Mouse (Mus musculus): ENCODE measurements around the gene Msi2. TPM values are rescaled to one million over a fixed set of nuclear protein-coding genes. Genes with fewer than 3 reads are reported as not detected.
A peak's percentile ranks its signal among the peaks of the same experiment; 100 is the strongest.

Gene Msi2
- total RNA-seq, 2 experiments from 2014 or later, result 192 TPM

GRCm38 (mm10) chr11:88528522-88529101, 189.7 kb downstream of the Msi2 start:
- intact Hi-C loops (cut with DNase I), result loop anchor here (2.0 kb wide), 1 partner anchor 22 kb away; no protein-coding TSS in a partner anchor
- DNase-seq, result peak; percentile 46 to 54

GRCm38 (mm10) chr11:88526711-88527110, 191.6 kb downstream of the Msi2 start:
- intact Hi-C loops (cut with DNase I), result no loop called here
- no peak for DNase-seq

- peak; percentile 70 to 77 for DNase-seq
- intact Hi-C loops (cut with DNase I), result no loop called here
Measured at GRCm38 (mm10) chr11:88524790-88525575, 193.3 kb downstream of the Msi2 start.

- no peak for DNase-seq
- intact Hi-C loops (cut with DNase I), result no loop called here
Measured at GRCm38 (mm10) chr11:88524437-88524789, 193.9 kb downstream of the Msi2 start.

GRCm38 (mm10) chr11:88523921-88524320, 194.4 kb downstream of the Msi2 start:
- peak; percentile 70 to 79 for DNase-seq
- intact Hi-C loops (cut with DNase I), result loop anchor here (2.0 kb wide), 1 partner anchor 35 kb away; no protein-coding TSS in a partner anchor

DNA sequence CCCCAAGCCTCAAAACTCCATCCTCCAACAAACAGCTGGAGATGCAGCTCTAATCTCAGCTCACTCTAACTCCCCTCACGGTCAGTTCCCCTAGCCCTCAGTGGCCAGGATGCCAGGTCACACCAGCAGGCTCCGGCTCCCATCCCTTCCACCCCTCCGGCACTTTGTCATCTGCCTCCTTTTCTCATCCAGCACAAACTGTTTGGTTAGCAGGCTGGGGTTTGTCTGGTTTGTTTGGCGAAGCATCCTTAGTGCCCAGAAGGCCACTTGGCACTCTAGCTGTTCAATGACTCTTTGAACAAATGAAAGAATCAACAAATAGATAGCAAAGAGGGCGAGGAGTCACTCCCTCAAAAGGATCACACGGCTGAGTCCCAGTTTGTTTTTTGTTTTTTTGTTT, 194.8 kb downstream of the Msi2 start:
- DNase-seq, result peak; percentile 29 to 31
- intact Hi-C loops (cut with DNase I), result loop anchor here (2.0 kb wide), 1 partner anchor 35 kb away; no protein-coding TSS in a partner anchor

DNA sequence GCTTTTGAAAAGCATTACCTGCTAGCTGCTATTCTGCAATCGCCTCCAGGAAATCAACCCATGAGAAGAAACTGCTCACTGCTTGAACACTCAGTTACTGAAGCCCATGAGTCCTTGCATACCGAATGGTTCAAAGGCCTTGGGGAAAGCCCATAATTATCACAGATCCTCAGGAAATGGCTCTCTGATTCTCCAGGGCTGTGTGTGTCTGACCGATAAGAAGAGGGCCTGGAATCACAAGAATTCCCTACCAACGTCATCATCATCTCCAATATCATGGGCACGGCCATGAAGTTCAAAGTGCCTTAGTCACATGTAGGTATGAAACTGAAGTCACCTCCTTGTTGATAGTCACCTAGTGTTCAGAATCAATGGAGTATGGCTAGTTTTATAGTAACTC, 196.2 kb downstream of the Msi2 start:
- no peak for DNase-seq
- intact Hi-C loops (cut with DNase I), result loop anchor here (2.0 kb wide), 1 partner anchor 33 kb away; no protein-coding TSS in a partner anchor

- no peak for DNase-seq
Measured at GRCm38 (mm10) chr11:88520951-88521730, 197.2 kb downstream of the Msi2 start.

DNA sequence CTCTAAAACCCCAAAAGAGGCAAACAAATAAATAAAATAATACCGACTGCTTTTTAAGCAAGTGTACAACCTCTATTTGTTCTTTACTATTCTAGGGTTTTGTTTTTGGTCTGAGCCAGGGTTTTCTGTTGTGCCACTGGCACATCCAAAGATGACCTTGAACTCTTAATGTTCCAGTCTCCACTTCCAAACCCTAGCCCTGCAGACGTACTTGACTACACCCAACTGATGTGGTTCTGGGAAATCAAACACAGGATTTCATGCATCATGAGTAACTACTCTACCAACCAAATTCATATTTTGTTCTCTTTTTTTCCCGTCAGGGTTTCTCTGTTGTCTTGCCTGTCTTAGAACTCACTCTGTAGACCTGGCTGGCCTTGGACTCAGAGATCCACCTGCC, 200.0 kb downstream of the Msi2 start:
- intact Hi-C loops (cut with DNase I), result loop anchor here (1.0 kb wide), 1 partner anchor 16 kb away; no protein-coding TSS in a partner anchor
- no peak for DNase-seq

More at GRCm38 (mm10) chr11:88520951-88521730, 197.2 kb downstream of the Msi2 start:
- intact Hi-C loops (cut with DNase I), result no loop called here

DNA sequence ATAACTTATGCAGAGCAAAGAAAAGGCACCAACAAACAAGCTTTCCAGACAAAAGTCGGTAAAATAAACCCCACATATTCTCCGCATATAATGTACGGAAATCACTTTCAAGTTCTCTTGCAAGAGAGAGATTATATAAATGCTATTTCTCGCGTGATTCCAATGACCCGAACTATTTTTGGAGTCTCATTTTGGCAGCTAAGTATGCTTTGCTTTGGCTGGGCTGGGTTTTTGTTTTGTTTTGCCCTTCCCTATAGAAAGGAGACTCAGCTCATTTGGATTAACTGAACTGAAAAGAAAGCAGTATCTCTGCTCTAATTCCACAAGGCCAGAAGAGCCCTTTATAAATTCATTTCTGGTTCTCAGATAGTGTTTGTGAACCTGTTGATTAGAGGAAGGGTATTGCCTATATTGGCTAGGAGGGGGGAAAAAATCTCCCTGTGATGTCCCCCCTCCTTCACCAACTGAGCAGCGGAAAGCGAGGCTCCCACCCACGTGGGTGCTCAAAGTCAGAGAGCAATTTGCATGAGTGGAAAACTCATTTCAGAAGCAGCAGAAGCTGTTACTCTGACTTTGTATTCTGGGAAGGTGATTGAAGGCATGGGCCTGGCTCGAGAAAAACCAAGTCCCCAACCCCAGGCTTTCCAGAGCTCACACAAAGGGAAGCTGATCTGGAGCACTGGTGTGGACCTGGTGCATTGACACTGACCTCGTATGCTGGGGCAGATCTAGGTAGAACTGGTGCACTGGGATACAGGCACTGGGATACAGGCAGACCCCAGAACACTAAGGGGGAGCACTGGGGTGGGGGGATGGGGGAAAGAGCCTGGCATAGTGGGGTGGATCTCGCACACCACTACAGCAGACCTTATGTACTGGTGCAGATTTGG, 201.5 kb downstream of the Msi2 start:
- intact Hi-C loops (cut with DNase I), result no loop called here
- DNase-seq, result no peak

DNA sequence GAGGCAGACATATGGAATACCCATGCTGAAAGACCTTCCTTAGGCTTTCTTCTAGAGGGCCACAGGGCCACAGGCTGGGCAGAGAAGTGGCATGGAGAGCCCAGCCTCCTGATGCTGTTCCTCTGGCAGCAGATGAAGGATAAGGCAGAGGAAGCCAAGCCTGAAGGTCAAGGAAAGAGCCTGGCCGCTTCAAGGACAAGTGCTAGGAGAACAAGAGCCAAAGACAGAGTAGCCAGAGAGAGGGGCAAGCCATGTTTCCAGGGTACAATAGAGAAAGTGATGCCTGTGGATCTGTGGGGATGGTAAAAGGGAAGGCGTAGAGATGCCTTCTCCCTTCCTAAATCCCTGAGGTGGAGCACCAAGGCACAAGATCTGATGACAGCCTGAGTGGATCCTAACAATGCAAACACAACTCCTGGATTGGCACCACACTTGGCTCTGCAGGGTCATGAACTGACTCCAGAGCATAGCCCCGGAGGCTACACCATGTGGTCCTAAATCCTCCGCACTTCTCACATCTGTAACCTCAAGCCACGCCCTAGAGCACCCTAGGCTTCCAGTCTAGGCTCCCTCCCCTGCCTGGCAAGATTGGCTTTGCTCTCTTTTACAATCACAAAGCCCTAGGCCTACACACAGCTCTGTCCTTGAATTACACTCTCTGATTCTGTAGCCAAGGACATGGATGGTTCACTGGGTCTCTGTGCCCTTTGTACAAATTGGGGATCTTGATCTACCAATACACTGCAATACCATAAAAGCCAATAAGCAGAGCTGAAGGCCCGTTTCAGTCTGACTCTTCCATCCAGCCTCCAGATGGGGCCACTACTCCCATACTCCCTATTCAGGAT, 202.4 kb downstream of the Msi2 start:
- DNase-seq, result no peak
- intact Hi-C loops (cut with DNase I), result no loop called here

DNA sequence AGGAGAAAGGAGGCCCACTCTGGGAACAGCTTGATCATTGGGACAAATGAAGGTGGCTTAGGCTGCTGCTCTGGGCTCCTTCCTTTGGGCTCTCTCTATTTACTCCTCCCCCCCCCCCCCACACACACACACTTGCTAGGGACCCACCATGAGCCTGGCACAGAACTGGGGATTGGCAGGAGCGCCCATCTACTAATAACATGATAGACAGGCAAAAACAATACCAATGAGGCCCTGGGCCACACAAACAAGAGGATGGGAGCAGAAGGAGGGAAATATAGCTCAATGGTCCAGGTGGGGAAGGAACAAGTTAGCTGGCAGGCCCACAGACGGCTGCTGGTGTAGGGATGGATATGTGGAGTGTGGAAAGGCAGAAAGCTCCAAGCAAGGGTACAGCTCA, 203.0 kb downstream of the Msi2 start:
- no peak for DNase-seq
- intact Hi-C loops (cut with DNase I), result no loop called here

- no peak for DNase-seq
- intact Hi-C loops (cut with DNase I), result loop anchor here (5.0 kb wide), 1 partner anchor 38 kb away; no protein-coding TSS in a partner anchor
Measured at GRCm38 (mm10) chr11:88514151-88514926, 204.0 kb downstream of the Msi2 start.

GRCm38 (mm10) chr11:88512580-88512979, 205.7 kb downstream of the Msi2 start:
- DNase-seq, result peak; percentile 58 to 70
- intact Hi-C loops (cut with DNase I), result loop anchor here (5.0 kb wide), 1 partner anchor 40 kb away; no protein-coding TSS in a partner anchor

GRCm38 (mm10) chr11:88510282-88510850, 207.9 kb downstream of the Msi2 start:
- intact Hi-C loops (cut with DNase I), result loop anchor here (5.0 kb wide), 1 partner anchor 42 kb away; no protein-coding TSS in a partner anchor
- no peak for DNase-seq

GRCm38 (mm10) chr11:88509464-88509863, 208.8 kb downstream of the Msi2 start:
- intact Hi-C loops (cut with DNase I), result loop anchor here (10.0 kb wide), 1 partner anchor 455 kb away; no protein-coding TSS in a partner anchor
- no peak for DNase-seq

GRCm38 (mm10) chr11:88508133-88508532, 210.2 kb downstream of the Msi2 start:
- intact Hi-C loops (cut with DNase I), result loop anchor here (10.0 kb wide), 1 partner anchor 453 kb away; no protein-coding TSS in a partner anchor
- no peak for DNase-seq
